Mouse (Mus musculus): ENCODE measurements around the gene Fmnl3. TPM values are rescaled to one million over a fixed set of nuclear protein-coding genes. Genes with fewer than 3 reads are reported as not detected.
A peak's percentile ranks its signal among the peaks of the same experiment; 100 is the strongest.

The Fmnl3 gene
- total RNA-seq, 2 experiments from 2014 or later = 9.2 to 10.0 TPM

DNA sequence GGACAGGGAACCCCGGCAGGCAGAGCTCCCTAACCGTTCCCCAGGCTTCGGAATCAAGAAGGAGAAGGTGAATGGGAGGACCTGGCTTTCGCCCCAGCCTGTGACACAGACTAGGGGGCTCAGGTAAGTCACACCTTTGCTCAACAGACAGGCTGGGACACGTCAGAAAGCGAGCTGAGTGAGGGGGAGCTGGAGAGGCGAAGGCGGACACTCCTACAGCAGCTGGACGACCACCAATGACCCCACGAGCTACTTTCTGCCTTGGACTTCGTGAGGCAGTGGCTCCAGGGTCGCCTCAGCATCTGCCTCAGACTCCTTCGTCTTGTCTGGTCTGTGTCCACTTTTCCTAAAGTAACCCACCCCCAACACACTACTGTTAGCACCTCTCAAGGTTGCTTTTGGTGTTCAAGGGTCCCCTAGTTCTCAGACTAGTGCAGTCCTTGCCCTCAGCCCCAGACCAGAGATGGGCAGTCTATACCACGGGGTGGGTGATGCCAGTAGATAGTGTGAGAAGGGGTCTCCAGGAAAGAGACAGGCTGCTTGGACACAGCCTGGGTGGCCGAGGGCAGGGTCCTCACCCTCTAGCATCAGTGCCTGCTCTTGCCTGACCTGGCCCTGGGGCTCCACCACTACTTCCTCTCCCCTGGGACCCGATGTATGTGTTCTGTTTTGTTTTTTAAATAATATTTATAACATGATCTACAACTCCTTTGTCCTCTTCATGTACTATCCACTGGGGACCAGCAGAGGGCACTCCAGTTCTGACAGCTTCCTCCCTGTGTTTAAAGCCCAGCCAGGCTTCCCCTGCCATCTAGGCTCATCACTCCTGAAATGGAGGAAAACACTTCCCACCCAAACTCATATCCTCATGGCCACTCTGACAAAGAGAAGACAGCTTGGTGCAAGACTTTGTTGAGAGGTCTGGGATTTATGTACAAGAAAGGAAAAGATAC lies 53.7 kb downstream of the Fmnl3 start:
- peak; percentile 70 to 72 for DNase-seq

DNA sequence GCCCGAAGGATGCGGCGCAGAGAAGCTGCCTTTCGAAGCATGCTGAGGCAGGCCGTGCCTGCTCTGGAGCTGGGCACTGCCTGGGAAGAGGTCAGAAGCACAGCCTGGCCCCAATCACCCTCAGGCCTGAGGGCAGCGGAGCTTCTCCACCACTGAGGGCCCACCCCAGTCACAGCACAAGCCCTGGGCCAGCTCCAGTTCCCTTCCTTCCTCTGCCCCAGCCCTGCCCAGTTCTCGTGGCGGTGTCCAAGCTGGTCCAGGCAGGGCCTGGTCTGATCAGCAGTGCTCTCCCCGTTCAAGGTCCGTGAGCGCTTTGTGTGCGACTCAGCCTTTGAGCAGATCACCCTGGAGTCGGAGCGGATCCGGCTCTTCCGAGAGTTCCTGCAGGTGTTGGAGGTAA lies 55.4 kb downstream of the Fmnl3 start:
- no peak for DNase-seq

DNA sequence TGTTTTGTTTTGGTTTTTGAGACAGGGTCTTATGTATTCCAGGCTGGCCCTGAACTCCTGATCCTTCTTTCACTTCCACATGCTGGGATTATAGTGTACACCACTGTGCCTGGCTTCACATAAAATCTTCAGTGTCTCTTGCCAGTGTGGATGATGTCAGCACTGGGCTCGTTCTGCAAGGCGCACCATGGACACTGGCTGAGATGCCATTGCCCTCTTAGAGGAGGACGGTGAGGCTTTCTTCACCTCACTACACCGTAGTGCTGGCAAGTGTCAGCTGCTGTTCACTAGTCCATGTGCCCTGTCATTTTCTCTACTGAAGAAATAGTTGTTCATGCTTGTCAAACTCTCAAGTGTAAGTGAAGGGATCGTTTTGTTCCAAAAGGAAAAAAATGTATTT lies 59.7 kb downstream of the Fmnl3 start:
- no peak for DNase-seq

DNA sequence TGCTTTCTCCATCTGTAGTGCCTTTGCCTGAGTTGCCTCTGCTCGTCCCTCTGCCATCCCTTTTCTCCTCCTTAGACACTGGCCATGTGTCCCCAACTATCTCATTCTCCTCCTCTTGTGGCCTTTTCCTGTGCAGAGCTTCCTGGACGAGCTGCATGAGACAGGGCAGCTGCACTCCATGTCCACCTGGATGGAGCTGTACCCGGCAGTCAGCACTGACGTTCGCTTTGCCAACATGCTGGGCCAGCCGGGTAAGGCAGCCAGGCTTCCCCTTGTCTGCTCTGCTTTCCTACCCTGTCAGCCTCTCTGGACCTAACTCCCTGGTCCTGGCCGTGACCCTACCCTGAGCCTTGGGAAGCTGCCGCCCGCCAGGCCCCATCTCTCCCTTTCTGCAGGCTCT lies 60.7 kb downstream of the Fmnl3 start:
- no peak for DNase-seq

DNA sequence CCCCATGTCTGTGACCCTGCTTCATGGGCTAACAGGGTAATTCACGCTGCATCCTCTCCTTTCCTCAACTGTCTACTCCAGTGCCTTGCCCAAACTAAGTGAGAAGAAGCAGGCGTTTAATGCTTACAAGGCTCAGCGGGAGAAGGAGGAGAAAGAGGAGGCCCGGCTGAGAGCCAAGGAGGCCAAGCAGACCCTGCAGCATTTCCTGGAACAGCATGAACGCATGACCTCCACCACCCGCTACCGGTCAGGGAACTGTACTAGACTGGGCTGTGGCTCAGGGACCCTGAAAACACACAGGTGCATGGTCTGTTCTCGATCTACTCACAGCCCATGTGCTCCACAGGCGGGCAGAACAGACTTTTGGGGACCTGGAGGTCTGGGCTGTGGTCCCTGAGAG lies 62.8 kb downstream of the Fmnl3 start:
- no peak for DNase-seq

DNA sequence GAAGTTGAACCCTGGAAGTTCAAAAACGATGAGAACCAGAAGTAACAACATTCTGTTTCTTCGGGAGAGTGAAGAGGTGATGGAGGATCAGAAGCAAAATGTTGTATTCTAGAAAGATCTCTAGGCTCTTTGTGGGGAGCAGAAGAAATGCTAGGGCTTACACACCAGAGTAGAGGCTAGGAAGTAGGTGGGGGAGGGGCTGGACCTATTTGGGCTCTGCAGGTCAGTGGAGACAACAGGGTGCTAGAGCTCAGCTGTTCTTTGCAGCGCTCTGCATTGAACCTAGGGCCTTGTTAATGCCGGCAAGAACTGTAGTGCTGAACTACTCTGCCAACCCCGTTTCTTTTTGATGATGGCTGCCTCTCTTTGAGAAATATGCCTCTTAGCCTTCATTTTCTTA lies 74.1 kb downstream of the Fmnl3 start:
- DNase-seq = no peak

DNA sequence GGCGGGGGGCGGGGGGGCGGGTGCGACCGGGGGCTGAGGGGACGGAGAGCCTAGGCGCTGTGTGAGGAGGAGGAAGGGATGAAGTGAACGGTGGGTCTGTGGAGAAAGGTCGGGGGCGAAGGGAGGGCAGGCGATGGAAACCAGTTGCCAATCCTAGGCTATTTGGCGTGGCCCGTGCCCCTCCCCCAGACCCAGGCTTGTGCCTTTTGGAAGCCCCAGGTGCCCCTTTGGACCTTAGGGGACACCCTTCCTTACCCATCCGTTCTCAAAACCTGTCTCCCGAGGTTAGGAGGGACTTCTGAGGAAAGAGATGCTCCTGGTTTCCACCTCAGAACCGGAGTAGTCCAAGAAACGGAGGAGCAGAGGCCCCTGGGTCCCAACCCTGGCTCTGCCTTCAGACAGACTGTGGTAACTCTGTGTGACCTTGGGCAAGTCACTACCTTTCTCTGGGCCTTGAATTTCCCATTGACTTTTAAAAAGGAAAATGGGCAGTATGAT lies 74.7 kb downstream of the Fmnl3 start, which contains the start of gene Fam186b:
TSS of gene Fam186b (minus strand) at position 405 of the 498 bp plus-strand sequence.
- DNase-seq = peak in 1 of 2 experiments; percentile 26

DNA sequence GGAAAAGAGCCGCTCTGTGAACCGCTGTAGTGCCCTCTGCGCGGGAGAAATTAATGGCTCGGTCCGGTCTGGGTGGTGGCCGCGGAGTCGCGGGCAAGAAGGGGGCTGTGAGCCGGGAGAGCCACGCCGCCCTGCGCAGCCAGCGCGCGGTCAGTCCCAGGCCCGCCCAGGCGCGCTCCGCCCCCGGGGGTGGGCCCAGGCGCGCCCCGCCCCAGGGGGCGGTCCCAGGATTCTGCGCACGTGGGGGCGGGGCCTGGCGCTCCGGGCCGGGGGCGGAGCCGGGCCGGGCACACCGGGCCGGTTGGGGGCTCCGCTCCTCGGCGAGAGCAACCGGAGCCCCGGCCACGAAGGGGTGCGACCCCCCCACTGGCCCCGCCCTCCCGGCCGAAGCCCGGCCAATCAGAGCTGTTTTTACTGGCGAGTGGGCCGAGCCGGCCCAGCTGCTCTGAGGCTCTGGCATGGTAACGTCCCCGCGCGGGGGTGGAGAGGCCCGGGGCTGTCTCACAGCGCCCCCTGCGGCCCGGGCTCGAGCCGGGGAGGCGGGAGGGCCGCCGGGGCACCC lies 75.4 kb downstream of the Fmnl3 start, which contains the start of gene Prpf40b:
TSS of gene Prpf40b (plus strand) at position 275 of the 562 bp plus-strand sequence.
- DNase-seq = peak; percentile 95 to 96

DNA sequence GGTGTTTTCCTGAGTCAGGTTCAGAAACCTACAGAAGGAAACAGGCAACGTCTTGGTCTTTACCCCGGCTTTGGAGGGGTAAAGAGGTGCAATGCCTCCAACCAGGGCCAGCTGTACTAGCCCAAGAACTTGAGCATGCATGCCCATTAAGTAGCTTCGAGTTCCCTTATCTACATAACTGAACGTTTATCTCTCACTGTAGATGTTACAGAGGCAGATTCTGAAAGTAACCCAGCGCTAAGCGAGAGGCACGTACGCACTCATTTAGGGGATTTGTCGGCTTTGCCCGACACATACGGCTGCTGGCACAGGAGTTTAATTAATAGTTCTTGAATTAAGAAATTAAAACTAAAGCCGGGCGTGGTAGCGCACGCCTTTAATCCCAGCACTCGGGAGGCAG lies 76.0 kb downstream of the Fmnl3 start:
- no peak for DNase-seq

DNA sequence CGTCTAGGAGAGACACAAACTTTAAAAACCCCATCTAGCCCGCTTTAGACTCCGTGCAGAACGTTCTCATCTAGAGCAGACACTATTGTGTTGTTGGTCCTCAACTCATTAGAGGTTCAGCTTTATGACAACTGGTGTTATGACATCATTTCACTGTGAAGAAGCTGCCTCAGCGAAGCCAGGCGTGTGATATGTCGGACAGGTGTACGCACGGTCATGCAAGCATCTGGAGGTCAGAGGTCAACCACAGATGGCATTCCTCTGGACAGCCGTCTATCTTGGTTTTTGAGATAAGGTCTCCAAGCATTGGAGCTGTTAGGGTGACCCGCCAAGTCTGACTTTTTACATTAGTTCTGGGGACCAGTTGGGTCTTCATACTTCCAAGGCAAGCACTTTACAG lies 79.7 kb downstream of the Fmnl3 start:
- DNase-seq = no peak

DNA sequence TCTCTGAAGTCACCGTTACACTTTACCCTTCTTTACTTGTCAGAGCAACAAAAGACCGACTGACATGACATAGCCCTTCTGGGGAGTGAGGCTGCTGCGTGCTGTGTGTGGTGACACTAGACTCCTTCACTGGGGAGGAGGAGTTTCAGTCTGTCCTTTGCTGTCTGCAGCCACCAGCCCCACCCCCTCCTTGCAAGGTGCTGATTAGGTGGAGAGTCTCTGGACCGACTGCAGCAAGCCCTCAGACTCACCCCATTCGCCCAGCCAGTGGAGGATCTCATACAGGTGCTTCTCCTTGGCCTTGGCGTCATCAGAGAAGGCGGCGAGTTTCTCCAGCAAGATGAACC lies 85.1 kb downstream of the Fmnl3 start:
- DNase-seq = no peak

DNA sequence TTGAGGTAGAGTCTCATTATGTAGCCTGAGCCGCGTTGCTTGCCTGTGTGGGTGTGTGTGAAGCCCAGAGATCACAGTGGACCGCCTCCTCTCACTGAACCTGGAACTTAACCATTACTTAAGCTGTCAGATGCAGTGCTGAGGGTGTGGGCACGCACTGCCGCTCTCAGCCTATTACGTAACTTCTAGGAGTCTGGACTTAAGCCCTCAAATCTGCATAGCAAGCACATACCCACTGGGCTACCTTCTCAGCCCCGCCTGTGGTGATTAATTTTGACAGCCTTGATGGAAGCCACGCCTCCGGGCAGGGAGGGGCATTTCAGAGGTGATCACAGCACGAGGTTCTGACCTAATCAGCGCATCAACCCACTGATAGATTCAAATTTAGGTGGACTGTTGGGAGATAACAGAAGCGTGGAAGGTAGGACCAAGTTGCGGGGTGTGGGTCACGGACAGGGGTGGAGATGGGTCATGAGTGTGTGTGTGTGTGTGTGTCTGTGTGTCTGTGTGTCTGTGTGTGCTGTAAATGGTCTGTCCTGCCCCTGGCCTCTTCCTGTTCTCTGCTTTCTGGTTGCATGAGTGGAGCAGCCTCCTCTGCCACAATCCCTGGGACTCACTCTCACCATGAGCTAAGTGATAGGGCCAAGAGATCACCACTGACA lies 85.6 kb downstream of the Fmnl3 start:
- DNase-seq = no peak

DNA sequence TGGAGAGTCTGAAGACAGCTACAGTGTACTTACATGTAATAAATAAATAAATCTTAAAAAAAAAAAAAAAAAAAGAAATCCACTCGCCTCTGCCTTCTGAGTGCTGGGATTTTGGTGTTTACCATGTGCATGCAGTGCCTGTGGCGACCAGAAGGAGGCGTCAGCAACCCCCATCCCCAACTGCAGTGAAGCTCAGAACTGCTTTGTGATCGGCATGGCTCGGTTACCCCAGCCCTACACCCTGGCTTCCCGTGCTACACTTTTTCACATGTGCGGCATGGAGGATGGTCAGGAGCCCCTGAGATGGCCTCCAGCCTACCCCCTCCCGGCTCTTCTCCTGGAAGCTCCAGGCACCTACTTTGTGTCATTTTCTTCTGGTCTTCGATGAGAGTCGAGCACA lies 86.8 kb downstream of the Fmnl3 start:
- no peak for DNase-seq

DNA sequence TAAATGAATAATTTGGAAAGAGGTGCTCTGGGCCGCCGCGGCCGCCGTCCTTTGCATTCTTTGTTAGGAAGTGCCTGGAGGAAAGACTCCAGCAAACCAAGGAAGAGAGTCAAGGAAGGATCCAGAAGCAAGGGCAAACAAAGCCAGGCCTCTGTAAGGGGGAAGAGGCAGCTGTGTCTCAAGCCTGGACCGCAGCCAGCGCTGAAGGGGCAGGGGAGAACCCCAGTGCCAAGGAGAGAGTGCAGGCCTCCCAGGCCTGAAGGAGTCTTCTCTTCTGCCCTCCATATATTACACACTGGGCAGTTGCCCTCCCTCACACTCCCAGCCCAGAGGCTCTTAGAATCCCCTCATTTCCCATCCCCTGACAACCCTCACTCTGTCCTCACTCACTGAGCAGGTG lies 92.0 kb downstream of the Fmnl3 start:
- no peak for DNase-seq

DNA sequence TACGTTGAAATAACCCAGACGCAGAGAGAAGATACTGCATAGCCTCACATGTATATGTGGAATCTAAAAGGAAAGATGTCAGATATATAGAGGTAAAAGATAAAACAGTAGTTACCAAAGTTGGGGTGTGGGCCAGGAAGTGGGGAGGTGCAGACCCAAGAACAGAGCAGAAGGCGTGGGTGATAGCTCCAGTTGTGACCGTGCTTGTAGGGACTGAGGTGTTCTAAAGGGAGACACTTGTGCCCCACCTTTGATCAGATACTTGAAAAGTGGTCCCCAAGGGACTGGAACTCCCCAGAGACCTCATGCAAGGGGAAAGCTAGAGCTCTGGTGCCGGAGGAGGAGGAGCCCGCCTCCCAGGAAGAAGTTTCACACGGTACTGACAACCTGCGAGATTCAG lies 94.2 kb downstream of the Fmnl3 start:
- DNase-seq = no peak

Other genes starting within 250 kb of the Fmnl3 start
- gene Spats2, start 244.6 kb downstream of the Fmnl3 start, total RNA-seq (2021) = 10 to 100 TPM; 32.0 to 32.8 TPM
- 10 to 100 TPM; 71.6 to 78.9 TPM for gene Kcnh3, start 145.6 kb downstream of the Fmnl3 start, total RNA-seq (2021)
- gene Mcrs1, start 118.5 kb downstream of the Fmnl3 start, total RNA-seq (2021) = 10 to 100 TPM; 63.3 to 71.5 TPM
- 10 to 100 TPM; 96.8 to 98.3 TPM for gene Prpf40b, start 75.4 kb downstream of the Fmnl3 start, total RNA-seq (2021)
- gene Fam186b, start 74.6 kb downstream of the Fmnl3 start, total RNA-seq (2021) = 1 to 10 TPM; 1.1 to 1.6 TPM
- gene Tmbim6, start 22.4 kb upstream of the Fmnl3 start, total RNA-seq (2021) = 100 to 1,000 TPM; 357 TPM
- gene Nckap5l, start 87.3 kb upstream of the Fmnl3 start, total RNA-seq (2021) = 10 to 100 TPM; 20.3 to 20.9 TPM
- gene Bcdin3d, start 104.2 kb upstream of the Fmnl3 start, total RNA-seq (2021) = 1 to 10 TPM; 3.9 to 5.0 TPM
- 100 to 1,000 TPM; 373 to 394 TPM for gene Faim2, start 157.7 kb upstream of the Fmnl3 start, total RNA-seq (2021)
- gene Aqp2, start 208.6 kb upstream of the Fmnl3 start, total RNA-seq (2021) = not detected
- not detected for gene Aqp5, start 220.3 kb upstream of the Fmnl3 start, total RNA-seq (2021)
- under 1 TPM in 1 of 2 experiments, not detected in 1; 0.25 TPM for gene Aqp6, start 230.9 kb upstream of the Fmnl3 start, total RNA-seq (2021)

Data from layer of hippocampus, postnatal 36 days (tissue).